Mouse (Mus musculus) myocyte (in vitro differentiated cells): Measurements from ENCODE around the gene Rab3gap1.

Experiments
- E2F4 ChIP-seq: IDR thresholded peaks from one replicate; pipeline ENCODE4 v1.6.1; 2011; ENCODE audit warnings: mild to moderate bottlenecking, control low read depth, moderate library complexity; ENCODE audit not compliant: insufficient read depth
- USF1 ChIP-seq: IDR thresholded peaks from one replicate; pipeline ENCODE4 v1.6.1; 2011; ENCODE audit warnings: low read depth, mild to moderate bottlenecking, control low read depth, moderate library complexity

GRCm38 (mm10) chr1:127989876-127990731 lies 121.5 kb downstream of the Rab3gap1 start:
- TF ChIP-seq USF1 (no peak), E2F4 (no peak)
